Mouse (Mus musculus) intestine, embryonic 15.5 days (tissue): ENCODE data around the gene Topbp1. TPM values are rescaled to one million over a fixed set of nuclear protein-coding genes. Genes with fewer than 3 reads are reported as not detected.

Experiments
- ATAC-seq: fragments of 200-750 bp; cut with Nextera tagmentation; 2 replicates; pipeline ENCODE4 v1.8.0; 2017; ENCODE audit warnings: moderate TSS enrichment, moderate library complexity
- H3K27ac ChIP-seq: fragments of 300-500 bp; sonication (generic); 2 replicates; pipeline ENCODE4 v1.5.1; 2015; ENCODE audit warnings: mild to moderate bottlenecking, inconsistent platforms
- H3K27me3 ChIP-seq: fragments of 300-500 bp; sonication (generic); replicated peaks from 2 replicates; pipeline ENCODE4 v1.6.1; 2015; ENCODE audit warnings: inconsistent platforms
- H3K36me3 ChIP-seq: fragments of 300-500 bp; sonication (generic); 2 replicates; pipeline ENCODE4 v1.6.1; 2015; ENCODE audit warnings: inconsistent platforms
- H3K4me1 ChIP-seq: fragments of 300-500 bp; sonication (generic); replicated peaks from 2 replicates; pipeline ENCODE4 v1.6.1; 2015; ENCODE audit warnings: inconsistent platforms
- H3K4me2 ChIP-seq: fragments of 300-500 bp; sonication (generic); replicated peaks from 2 replicates; pipeline ENCODE4 v1.6.1; 2015; ENCODE audit warnings: mild to moderate bottlenecking, inconsistent platforms
- H3K4me3 ChIP-seq: fragments of 300-500 bp; sonication (generic); replicated peaks from 2 replicates; pipeline ENCODE4 v1.5.1; 2015; ENCODE audit warnings: inconsistent platforms
- H3K9ac ChIP-seq: fragments of 300-500 bp; sonication (generic); 2 replicates; pipeline ENCODE4 v1.6.1; 2015; ENCODE audit warnings: inconsistent platforms
- H3K9me3 ChIP-seq: fragments of 300-500 bp; sonication (generic); 2 replicates; pipeline ENCODE4 v1.6.1; 2016; ENCODE audit warnings: inconsistent platforms
- WGBS: fragments of 180-500 bp; shearing (Covaris S2); methylation state at CpG from one replicate; pipeline ENCODE4 v1.1.7; 2015; 5-methylcytosine and 5-hydroxymethylcytosine counted together
- polyA plus RNA-seq: library from polyadenylated mRNA; unstranded; fragments of >200 nt; fragmentation: Nextera tagmentation; extraction: Ambion mirVana; gene quantifications from 2 replicates; pipeline ENCODE4 v1.2.1, GENCODE M21; 2015

The Topbp1 gene
- polyA plus RNA-seq, 1 experiment from 2014 or later: 62.3 TPM

DNA sequence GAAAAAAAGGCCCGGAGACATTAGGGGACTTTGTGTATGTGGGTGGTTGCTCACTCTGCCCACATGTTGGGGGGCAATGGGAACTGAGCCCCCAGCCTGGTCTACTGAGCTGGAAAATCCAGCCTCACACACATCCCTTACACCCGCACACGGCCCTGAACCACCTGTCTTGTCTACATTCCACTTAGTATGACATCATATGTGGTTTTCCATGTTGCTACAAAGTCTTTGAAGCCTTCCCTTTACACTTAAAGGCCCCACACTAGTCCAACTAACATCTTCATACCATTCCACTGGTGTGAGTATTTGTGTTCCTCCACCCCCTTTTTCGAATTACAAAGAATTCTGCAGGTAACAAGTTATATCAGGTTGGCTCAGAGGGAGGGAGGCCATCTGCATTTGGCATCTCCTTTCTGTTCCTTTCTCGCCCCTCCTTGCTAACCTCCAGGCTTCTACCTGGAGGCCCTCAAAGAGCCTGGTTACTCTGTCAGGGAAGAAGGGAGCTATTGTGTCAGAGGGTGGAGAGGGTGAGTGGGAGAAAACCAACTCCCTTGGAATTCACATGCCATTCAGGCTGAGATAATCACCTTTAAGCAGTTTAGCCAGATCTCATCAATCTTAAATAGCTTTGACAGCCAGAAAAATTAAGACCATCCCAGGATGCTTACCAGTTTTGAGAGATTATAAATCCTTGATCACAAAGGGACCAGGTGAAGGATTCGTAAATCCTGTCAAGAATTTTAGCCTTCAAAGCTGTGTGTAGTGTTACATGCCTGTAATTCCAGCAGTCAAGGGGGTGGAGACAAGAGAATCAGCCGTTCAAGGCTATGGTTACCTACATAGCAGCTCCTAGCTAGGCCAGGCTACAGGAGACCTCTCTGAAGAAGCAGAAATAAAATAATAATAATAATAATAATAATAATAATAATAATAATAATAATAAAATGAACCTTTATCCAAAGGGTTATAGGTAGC lies 71.6 kb downstream of the Topbp1 start:
- Histone ChIP-seq H3K36me3 (no peaks in the 10 kb centered on the region), H3K27me3 (no peaks in the 10 kb centered on the region), H3K9me3 (no peaks in the 10 kb centered on the region), H3K4me2 (no peak overlapping the region), H3K4me1 (no peaks in the 10 kb centered on the region), H3K27ac (no peak overlapping the region), H3K4me3 (no peak overlapping the region), H3K9ac (no peak overlapping the region)
- 0 out of 2 replicates have a peak, but pooled peaks have one; percentile 16 for ATAC-seq
- 57% methylated on average over 7 of the region's 7 CpGs for WGBS

DNA sequence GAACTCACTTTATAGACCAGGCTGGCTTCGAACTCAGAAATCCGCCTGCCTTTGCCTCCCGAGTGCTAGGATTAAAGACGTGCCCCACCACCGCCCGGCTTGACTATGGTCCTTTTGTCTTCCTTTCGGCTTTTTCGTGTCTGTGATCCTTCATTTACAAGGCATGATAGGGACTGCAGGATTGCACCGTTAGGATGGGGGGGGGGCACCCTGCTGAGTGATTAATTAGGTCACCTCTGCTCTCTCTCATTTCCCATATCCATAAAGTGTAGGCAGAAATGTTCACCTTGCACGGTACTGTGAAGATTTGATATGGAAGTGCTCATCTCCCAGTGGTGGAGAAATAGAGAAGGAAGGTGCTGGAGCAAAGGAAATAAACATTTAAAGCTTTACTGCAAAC lies 73.7 kb downstream of the Topbp1 start:
- no peak overlapping the region for H3K4me3 ChIP-seq
- ATAC-seq: no peak
- 62% methylated on average over 10 of the region's 10 CpGs for WGBS
- H3K9me3 ChIP-seq: no peaks in the 10 kb centered on the region
- no peak overlapping the region for H3K4me2 ChIP-seq
- H3K36me3 ChIP-seq: no peaks in the 10 kb centered on the region
- H3K4me1 ChIP-seq: no peaks in the 10 kb centered on the region
- H3K27ac ChIP-seq: no peak overlapping the region
- no peaks in the 10 kb centered on the region for H3K27me3 ChIP-seq
- H3K9ac ChIP-seq: no peak overlapping the region

DNA sequence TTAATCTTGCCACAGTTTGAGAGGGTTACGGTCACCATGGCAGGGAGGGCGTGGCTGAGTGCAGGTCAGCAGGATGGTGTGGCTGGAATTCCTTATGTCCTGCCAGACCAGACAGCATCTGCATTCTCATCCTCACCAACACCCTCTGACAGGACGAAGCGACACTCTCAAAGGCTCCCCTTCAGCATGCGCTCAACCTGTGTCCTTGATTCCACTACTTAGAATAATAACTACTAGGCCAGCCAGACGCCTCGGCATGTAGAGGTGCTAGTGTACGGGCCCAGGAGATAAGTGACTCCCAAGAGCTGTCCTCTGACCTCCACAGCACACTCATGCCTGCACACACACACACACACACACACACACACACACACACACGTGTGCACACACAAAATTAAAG lies 74.2 kb downstream of the Topbp1 start:
- Histone ChIP-seq H3K4me3 (no peak overlapping the region), H3K9ac (no peak overlapping the region), H3K9me3 (no peaks in the 10 kb centered on the region), H3K4me1 (no peaks in the 10 kb centered on the region), H3K4me2 (no peak overlapping the region), H3K36me3 (no peaks in the 10 kb centered on the region), H3K27me3 (no peaks in the 10 kb centered on the region), H3K27ac (no peak overlapping the region)
- no peak for ATAC-seq
- WGBS: 61% methylated on average over 9 of the region's 9 CpGs

DNA sequence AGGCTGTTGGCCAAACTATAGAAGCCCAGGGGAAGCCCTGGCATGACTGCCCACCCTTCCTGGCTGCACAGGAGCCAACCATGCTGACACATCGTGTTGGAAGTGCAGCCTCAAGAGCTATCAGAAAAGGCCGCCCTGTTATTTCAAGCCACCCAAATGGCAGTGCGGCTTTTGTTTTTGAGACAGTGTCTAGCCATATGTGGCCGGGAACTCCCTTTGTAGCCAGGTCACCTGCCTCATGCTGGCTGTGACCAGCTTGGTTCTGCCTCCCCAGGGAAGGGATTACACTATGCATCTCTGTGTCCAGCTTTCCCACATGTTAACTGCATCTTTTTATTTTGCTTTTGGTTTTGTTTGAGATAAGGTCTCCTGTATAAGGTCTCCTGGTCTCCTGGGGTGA lies 75.6 kb downstream of the Topbp1 start:
- no peaks in the 10 kb centered on the region for H3K27me3 ChIP-seq
- no peak overlapping the region for H3K4me3 ChIP-seq
- no peak overlapping the region for H3K27ac ChIP-seq
- no peak overlapping the region for H3K4me2 ChIP-seq
- no peak for ATAC-seq
- H3K9me3 ChIP-seq: no peaks in the 10 kb centered on the region
- no peaks in the 10 kb centered on the region for H3K4me1 ChIP-seq
- H3K36me3 ChIP-seq: no peaks in the 10 kb centered on the region
- no peak overlapping the region for H3K9ac ChIP-seq
- WGBS: 92% methylated on average over 4 of the region's 4 CpGs

- H3K9me3 ChIP-seq: no peaks in the 10 kb centered on the region
- H3K9ac ChIP-seq: no peak overlapping the region
- no peaks in the 10 kb centered on the region for H3K36me3 ChIP-seq
- no peak overlapping the region for H3K4me2 ChIP-seq
- 41% methylated on average over 6 of the region's 6 CpGs for WGBS
- no peak for ATAC-seq
- H3K27me3 ChIP-seq: no peaks in the 10 kb centered on the region
- H3K27ac ChIP-seq: no peak overlapping the region
- 0 out of 2 replicates have a peak, but pooled peaks cover 3% of the 10 kb centered on the region for H3K4me1 ChIP-seq
- H3K4me3 ChIP-seq: no peak overlapping the region
Measured at GRCm38 (mm10) chr9:103382989-103383388, 78.0 kb downstream of the Topbp1 start.

GRCm38 (mm10) chr9:103383576-103383975 lies 78.6 kb downstream of the Topbp1 start:
- Histone ChIP-seq H3K9me3 (no peaks in the 10 kb centered on the region), H3K9ac (no peak overlapping the region), H3K4me3 (no peak overlapping the region), H3K4me2 (no peak overlapping the region), H3K27ac (no peak overlapping the region), H3K4me1 (0 out of 2 replicates have a peak, but pooled peaks cover 3% of the 10 kb centered on the region), H3K36me3 (no peaks in the 10 kb centered on the region), H3K27me3 (no peaks in the 10 kb centered on the region)
- 93% methylated on average over 1 of the region's 1 CpGs for WGBS
- ATAC-seq: no peak

DNA sequence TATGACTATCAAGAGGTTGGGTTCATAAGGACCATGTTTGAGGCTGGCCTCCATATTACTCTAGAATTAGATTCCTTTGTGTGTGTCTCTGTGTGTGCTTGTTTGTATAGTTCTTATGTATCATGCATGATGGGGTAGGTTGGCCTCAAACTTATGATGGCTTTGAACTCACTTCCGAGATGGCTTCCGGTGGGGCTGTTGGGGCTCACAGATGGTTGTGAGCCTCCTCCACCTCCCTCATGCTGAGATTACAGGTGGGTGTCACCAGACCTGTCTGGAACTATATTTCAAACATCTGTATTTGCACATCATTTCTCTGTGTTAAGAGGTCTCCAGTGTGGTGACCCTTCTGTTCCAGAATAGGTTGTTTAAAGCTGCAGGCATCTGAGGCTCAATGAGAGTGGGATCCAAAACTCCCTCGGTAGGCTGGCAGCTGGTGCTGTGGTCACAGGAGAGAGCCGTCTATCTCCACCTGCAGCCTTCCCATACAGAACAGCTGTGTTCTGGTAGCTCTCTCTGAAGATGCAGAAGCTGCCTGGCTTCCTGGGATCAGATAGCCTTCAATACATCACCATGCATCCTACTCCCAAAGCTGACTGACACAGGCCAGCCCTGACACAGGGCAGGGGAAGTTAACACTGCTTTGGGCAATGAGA lies 79.3 kb downstream of the Topbp1 start:
- Histone ChIP-seq H3K4me3 (no peak overlapping the region), H3K9ac (no peak overlapping the region), H3K27me3 (no peaks in the 10 kb centered on the region), H3K27ac (no peak overlapping the region), H3K4me1 (0 out of 2 replicates have a peak, but pooled peaks cover 3% of the 10 kb centered on the region), H3K9me3 (no peaks in the 10 kb centered on the region), H3K4me2 (no peak overlapping the region), H3K36me3 (no peaks in the 10 kb centered on the region)
- WGBS: 71% methylated on average over 4 of the region's 4 CpGs
- ATAC-seq: no peak

DNA sequence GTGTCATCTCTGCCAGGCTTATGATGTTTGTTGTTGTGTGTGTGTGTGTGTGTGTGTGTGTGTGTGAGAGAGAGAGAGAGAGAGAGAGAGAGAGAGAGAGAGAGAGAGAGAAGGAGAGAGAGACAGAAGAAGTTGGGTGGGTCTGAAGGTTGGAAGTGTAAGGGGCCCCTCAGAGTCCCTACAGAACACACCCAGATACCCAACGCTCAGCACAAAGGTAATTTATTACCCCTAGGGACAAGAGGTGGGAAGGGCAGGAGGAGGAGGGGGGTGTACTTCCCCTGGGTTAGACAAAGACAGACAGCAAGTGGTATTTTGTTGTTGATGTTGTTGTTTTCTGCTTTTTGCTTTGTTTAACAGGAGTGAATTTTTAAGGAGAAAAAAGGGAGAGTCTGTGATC lies 80.6 kb downstream of the Topbp1 start:
- Histone ChIP-seq H3K36me3 (no peaks in the 10 kb centered on the region), H3K4me1 (0 out of 2 replicates have a peak, but pooled peaks cover 3% of the 10 kb centered on the region), H3K27ac (no peak overlapping the region), H3K9me3 (no peaks in the 10 kb centered on the region), H3K4me2 (no peak overlapping the region), H3K9ac (no peak overlapping the region), H3K4me3 (no peak overlapping the region), H3K27me3 (no peaks in the 10 kb centered on the region)
- ATAC-seq: peak; percentile 81
- WGBS: 14% methylated on average over 1 of the region's 1 CpGs

GRCm38 (mm10) chr9:103386573-103386972 lies 81.6 kb downstream of the Topbp1 start:
- no peak for ATAC-seq
- no peak overlapping the region for H3K27ac ChIP-seq
- no peak overlapping the region for H3K4me3 ChIP-seq
- H3K36me3 ChIP-seq: no peaks in the 10 kb centered on the region
- H3K9me3 ChIP-seq: no peaks in the 10 kb centered on the region
- H3K4me1 ChIP-seq: 0 out of 2 replicates have a peak, but pooled peaks cover 3% of the 10 kb centered on the region
- 47% methylated on average over 5 of the region's 5 CpGs for WGBS
- H3K27me3 ChIP-seq: no peaks in the 10 kb centered on the region
- no peak overlapping the region for H3K4me2 ChIP-seq
- H3K9ac ChIP-seq: no peak overlapping the region

DNA sequence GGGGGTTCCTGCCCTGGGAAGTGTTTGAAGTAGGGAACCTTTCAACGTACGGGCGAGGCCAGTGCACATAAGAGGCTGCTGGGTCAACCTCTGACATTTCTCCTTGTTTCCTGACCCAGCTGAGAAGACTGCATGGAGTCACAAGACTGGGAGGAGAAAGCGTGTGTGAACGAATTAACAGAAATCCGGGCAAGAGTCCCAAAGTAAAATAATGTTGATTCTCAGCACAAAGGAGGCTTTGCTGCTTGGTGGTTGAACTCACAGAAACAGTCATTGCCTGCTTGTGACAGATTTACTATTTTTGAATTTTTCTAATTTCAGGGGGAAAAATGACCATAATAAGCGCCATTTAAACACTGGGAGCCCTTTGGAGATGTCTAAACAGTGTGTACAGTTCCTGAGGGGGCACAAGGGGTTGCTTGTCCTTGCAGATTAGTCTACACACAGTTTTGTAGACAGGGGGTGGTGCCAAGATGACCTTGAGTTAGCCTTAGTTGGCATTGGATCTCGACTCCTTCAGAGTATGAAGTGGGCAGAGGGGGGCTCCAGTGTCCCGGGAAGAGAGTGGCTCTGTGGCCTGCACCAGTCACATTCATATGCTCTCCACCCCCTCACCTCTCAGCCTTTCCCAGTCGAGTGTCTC lies 82.1 kb downstream of the Topbp1 start:
- no peak overlapping the region for H3K9ac ChIP-seq
- H3K4me1 ChIP-seq: 0 out of 2 replicates have a peak, but pooled peaks cover 3% of the 10 kb centered on the region
- no peaks in the 10 kb centered on the region for H3K36me3 ChIP-seq
- no peak overlapping the region for H3K27ac ChIP-seq
- no peak overlapping the region for H3K4me2 ChIP-seq
- no peak overlapping the region for H3K4me3 ChIP-seq
- no peaks in the 10 kb centered on the region for H3K27me3 ChIP-seq
- H3K9me3 ChIP-seq: no peaks in the 10 kb centered on the region
- 53% methylated on average over 10 of the region's 10 CpGs for WGBS
- no peak for ATAC-seq

DNA sequence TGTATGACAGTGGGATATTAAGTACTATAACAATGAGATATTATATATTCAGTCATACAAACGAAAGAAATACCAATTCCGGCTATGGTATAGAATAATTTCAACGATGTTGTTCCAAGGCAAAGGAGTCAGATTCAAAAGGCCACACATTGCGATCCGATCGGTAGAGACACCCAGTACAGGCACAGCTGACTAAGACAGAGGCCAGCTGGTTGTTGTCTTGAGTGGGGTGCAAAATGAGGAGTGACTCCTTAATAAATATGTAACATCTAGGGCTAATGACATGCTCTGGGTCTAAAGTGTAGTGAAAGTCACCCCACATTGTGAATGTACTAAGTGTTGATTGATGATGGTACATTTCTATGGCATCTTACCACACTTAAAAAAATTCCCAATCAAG lies 84.2 kb downstream of the Topbp1 start:
- 0 out of 2 replicates have a peak, but pooled peaks cover 3% of the 10 kb centered on the region for H3K4me1 ChIP-seq
- no peak overlapping the region for H3K9ac ChIP-seq
- no peak overlapping the region for H3K27ac ChIP-seq
- no peaks in the 10 kb centered on the region for H3K9me3 ChIP-seq
- H3K27me3 ChIP-seq: no peaks in the 10 kb centered on the region
- H3K4me3 ChIP-seq: no peak overlapping the region
- H3K36me3 ChIP-seq: no peaks in the 10 kb centered on the region
- no peak overlapping the region for H3K4me2 ChIP-seq
- ATAC-seq: no peak
- WGBS: 80% methylated on average over 6 of the region's 6 CpGs

DNA sequence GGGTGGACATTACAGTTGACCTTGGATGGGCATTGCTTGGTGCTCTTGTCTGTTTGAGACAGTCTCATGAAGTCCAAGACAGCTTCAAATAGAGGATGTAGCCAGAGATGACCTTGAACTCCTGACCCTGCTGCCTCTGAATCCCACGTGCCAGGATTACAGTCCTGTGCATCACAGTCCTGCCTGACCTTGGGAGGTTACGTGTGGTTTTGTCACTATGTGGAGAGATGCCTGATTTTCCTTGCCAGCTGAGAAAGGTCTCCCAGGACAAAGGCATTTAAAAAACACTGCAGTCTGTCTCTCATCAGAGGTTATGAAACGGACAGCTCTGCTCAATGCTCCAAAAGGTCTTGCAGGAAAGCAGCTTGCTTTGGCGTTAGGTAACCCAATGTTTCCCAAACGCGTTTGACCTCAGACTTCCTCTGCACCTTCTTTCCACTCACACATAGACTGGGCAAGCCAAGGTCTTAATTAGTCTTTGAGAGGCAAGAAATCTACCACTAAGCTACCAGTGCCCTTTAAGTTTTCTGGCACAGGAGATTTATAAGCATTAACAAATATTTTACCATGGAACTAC lies 86.9 kb downstream of the Topbp1 start:
- WGBS: 57% methylated on average over 6 of the region's 6 CpGs
- Histone ChIP-seq H3K9me3 (no peaks in the 10 kb centered on the region), H3K4me1 (no peaks in the 10 kb centered on the region), H3K36me3 (no peaks in the 10 kb centered on the region), H3K9ac (no peak overlapping the region), H3K4me3 (no peak overlapping the region), H3K27ac (no peak overlapping the region), H3K27me3 (no peaks in the 10 kb centered on the region), H3K4me2 (no peak overlapping the region)
- no peak for ATAC-seq
